Mouse (Mus musculus) neural tube, embryonic 12.5 days (tissue): Measurements from ENCODE around the gene Acot4. TPM values are rescaled to one million over a fixed set of nuclear protein-coding genes. Genes with fewer than 3 reads are reported as not detected.
"Not testable (repeated sequence)": the region's sequence is repeated elsewhere in the genome, so short reads cannot be mapped to it uniquely, and the experiment has no call there.

ENCODE experiments used
- ATAC-seq: fragments of 200-750 bp; cut with Nextera tagmentation; 2 replicates; pipeline ENCODE4 v1.8.0; 2017; ENCODE audit warnings: low read depth, mild to moderate bottlenecking, moderate TSS enrichment, moderate library complexity; ENCODE audit not compliant: low FRiP score
- H3K27ac ChIP-seq: fragments of 300-500 bp; sonication (generic); 2 replicates; pipeline ENCODE4 v1.5.1; 2016
- H3K27me3 ChIP-seq: fragments of 300-500 bp; sonication (generic); replicated peaks from 2 replicates; pipeline ENCODE4 v1.6.1; 2016; ENCODE audit warnings: mild to moderate bottlenecking
- H3K36me3 ChIP-seq: fragments of 300-500 bp; sonication (generic); 2 replicates; pipeline ENCODE4 v1.6.1; 2016; ENCODE audit warnings: mild to moderate bottlenecking
- H3K4me1 ChIP-seq: fragments of 300-500 bp; sonication (generic); 2 replicates; pipeline ENCODE4 v1.6.1; 2016
- H3K4me2 ChIP-seq: fragments of 300-500 bp; sonication (generic); replicated peaks from 2 replicates; pipeline ENCODE4 v1.6.1; 2016; ENCODE audit warnings: mild to moderate bottlenecking
- H3K4me3 ChIP-seq: fragments of 300-500 bp; sonication (generic); 2 replicates; pipeline ENCODE4 v1.5.1; 2016
- H3K9ac ChIP-seq: fragments of 300-500 bp; sonication (generic); 2 replicates; pipeline ENCODE4 v1.6.1; 2016; ENCODE audit warnings: mild to moderate bottlenecking
- H3K9me3 ChIP-seq: fragments of 300-500 bp; sonication (generic); 2 replicates; pipeline ENCODE4 v1.6.1; 2016; ENCODE audit warnings: mild to moderate bottlenecking
- WGBS: fragments of 180-500 bp; shearing (Covaris S2); methylation state at CpG from one replicate; pipeline ENCODE4 v1.1.7; 2016; 5-methylcytosine and 5-hydroxymethylcytosine counted together
- polyA plus RNA-seq: library from polyadenylated mRNA; unstranded; fragments of >200 nt; fragmentation: Nextera tagmentation; extraction: Ambion mirVana; gene quantifications from 2 replicates; pipeline ENCODE4 v1.2.1, GENCODE M21; 2016

Gene Acot4
- polyA plus RNA-seq, 1 experiment from 2014 or later, result 0.20 TPM

DNA sequence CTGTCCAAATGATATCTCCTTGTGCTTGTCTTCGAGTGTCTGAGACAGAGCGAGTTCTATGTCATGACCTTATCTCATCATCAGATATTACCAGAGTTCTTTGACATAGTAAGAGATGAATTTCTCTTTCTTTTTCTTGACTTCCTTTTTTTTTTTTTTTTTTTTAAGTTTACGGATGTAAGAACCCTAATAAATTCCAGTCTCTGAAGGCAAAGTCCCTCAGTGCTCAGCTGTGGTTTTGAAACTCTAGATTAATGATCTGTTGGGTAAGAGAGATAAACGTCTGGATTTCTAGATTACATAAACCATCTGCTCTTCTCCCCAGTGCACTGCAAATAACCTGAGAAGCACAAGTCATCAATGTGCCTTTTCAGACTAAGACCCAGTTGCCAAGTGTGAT is 4.1 kb upstream of the Acot4 start:
- no peaks in the 10 kb centered on the region for H3K9me3 ChIP-seq
- H3K27me3 ChIP-seq, result 0 out of 2 replicates have a peak, but pooled peaks cover 2% of the 10 kb centered on the region
- H3K27ac ChIP-seq, result no peak overlapping the region
- no peak for ATAC-seq
- WGBS, result 65% methylated on average over 4 of the region's 4 CpGs
- H3K4me3 ChIP-seq, result no peak overlapping the region
- no peak overlapping the region for H3K4me2 ChIP-seq
- no peak overlapping the region for H3K9ac ChIP-seq
- H3K4me1 ChIP-seq, result no peaks in the 10 kb centered on the region
- H3K36me3 ChIP-seq, result no peaks in the 10 kb centered on the region

DNA sequence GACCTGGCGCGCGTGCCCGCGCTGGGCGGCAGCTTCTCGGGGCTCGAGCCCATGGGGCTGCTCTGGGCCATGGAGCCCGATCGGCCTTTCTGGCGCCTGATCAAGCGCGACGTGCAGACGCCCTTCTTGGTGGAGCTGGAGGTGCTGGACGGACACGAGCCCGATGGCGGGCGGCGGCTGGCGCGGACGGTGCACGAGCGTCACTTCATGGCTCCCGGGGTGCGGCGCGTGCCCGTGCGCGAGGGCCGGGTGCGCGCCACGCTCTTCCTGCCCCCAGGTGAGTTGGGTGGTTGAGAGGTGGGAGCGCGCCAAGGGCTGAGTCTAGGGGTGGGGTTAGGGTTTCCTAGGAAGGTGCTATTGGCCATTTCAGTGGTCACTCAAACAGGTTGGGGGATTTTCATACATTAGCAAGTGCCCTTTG is 522 bp downstream of the Acot4 start, which contains the start of gene Gm49366:
Gene Gm49366 (plus strand): TSS at position 245 of the 421 bp plus-strand sequence.
- H3K36me3 ChIP-seq, H3K27me3 ChIP-seq, ATAC-seq, H3K9me3 ChIP-seq, H3K4me1 ChIP-seq, H3K27ac ChIP-seq: not testable (repeated sequence)
- Histone ChIP-seq H3K4me2 (peak within 1 kb of the TSS; percentile 65), H3K4me3 (peak within 1 kb of the TSS; percentile 41), H3K9ac (peak within 1 kb of the TSS; percentile 51)
- WGBS, result 3% methylated on average over 39 of the region's 39 CpGs

- Histone ChIP-seq H3K27ac (no peak overlapping the region), H3K27me3 (0 out of 2 replicates have a peak, but pooled peaks cover 2% of the 10 kb centered on the region), H3K4me2 (no peak overlapping the region), H3K4me3 (no peak overlapping the region), H3K4me1 (no peaks in the 10 kb centered on the region), H3K36me3 (no peaks in the 10 kb centered on the region), H3K9ac (no peak overlapping the region), H3K9me3 (no peaks in the 10 kb centered on the region)
- WGBS, result 87% methylated on average over 5 of the region's 5 CpGs
- ATAC-seq, result no peak
Observed at GRCm38 (mm10) chr12:84042248-84042647, 4.1 kb downstream of the Acot4 start.

- H3K36me3 ChIP-seq, result no peaks in the 10 kb centered on the region
- 80% methylated on average over 2 of the region's 2 CpGs for WGBS
Observed at GRCm38 (mm10) chr12:84044045-84044444, 5.9 kb downstream of the Acot4 start.

GRCm38 (mm10) chr12:84046906-84047305 is 8.7 kb downstream of the Acot4 start:
- ATAC-seq, result no peak
- Histone ChIP-seq H3K9ac (no peak overlapping the region), H3K27me3 (no peaks in the 10 kb centered on the region), H3K9me3 (0 out of 2 replicates have a peak, but pooled peaks cover 10% of the 10 kb centered on the region), H3K36me3 (no peaks in the 10 kb centered on the region), H3K4me1 (no peaks in the 10 kb centered on the region), H3K4me2 (no peak overlapping the region), H3K27ac (no peak overlapping the region), H3K4me3 (no peak overlapping the region)
- 96% methylated on average over 1 of the region's 1 CpGs for WGBS

More at GRCm38 (mm10) chr12:84044045-84044444, 5.9 kb downstream of the Acot4 start:
- Histone ChIP-seq H3K4me2 (no peak overlapping the region), H3K9ac (no peak overlapping the region), H3K4me3 (no peak overlapping the region), H3K9me3 (0 out of 2 replicates have a peak, but pooled peaks cover 10% of the 10 kb centered on the region), H3K27ac (no peak overlapping the region), H3K27me3 (no peaks in the 10 kb centered on the region), H3K4me1 (no peaks in the 10 kb centered on the region)
- ATAC-seq, result no peak

DNA sequence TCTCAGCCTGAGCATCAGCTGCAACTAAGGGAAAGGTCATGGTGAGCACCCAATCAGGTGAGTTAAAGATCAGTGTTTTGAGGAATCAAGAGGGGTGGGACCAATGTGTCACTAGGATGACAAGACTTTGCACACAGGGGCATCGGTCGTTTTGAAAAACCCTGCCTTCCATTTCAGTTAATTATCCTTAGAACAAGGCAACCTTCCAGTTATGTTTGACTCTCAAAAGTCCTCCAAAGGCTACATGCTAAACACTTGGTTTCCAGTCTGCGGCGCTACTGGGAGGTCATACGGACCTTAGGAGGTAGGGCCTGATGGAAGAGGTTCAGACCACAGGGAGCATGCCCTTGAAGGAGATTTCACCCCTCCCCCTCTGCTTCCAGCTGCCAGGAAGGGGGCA is 12.6 kb downstream of the Acot4 start:
- not testable (repeated sequence) for H3K9ac ChIP-seq, ATAC-seq, H3K4me2 ChIP-seq, H3K4me3 ChIP-seq, H3K4me1 ChIP-seq, H3K36me3 ChIP-seq, H3K27ac ChIP-seq
- Histone ChIP-seq H3K27me3 (peaks cover 24% of the 10 kb centered on the region), H3K9me3 (0 out of 2 replicates have a peak, but pooled peaks cover 10% of the 10 kb centered on the region)
- 86% methylated on average over 5 of the region's 5 CpGs for WGBS

DNA sequence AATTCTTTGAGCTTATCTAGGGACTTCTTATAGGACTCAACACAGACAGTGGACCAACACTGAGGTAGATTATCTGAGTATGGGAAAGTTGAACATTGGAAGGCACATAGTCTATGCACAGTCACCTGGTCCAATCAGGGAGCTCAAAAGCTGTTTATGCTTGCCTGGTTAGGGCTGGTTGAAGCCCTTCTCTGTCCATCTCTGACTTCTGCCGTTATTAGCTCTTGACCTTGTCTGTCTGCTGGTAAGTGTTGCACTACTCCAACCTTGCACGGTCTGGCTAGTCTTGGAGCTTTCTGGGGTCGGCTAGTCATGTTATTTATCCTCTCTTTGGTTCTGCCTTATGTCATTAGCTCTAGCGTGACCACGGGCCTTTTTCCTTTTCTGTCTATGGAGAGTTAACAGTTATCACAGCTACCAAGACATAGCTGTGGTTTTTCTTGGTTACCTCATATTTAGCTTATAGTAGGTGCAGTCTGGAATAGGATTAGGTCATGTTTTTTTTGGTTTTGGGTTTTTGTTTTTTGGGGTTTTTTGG is 13.8 kb downstream of the Acot4 start, which contains the start of gene Acot3:
Gene Acot3 (plus strand): TSS at position 208 of the 538 bp plus-strand sequence.
- no peak for ATAC-seq
- 84% methylated on average over 5 of the region's 5 CpGs for WGBS
- Histone ChIP-seq H3K27ac (no peak within 1 kb of the TSS), H3K27me3 (peaks cover 24% of the 10 kb centered on the region), H3K4me2 (peak within 1 kb of the TSS; percentile 74; the same call in 1 of the 2 replicates), H3K4me3 (0 out of 2 replicates have a peak within 1 kb of the TSS, but pooled peaks have one; percentile 41), H3K36me3 (no peaks in the 10 kb centered on the region), H3K9me3 (0 out of 2 replicates have a peak, but pooled peaks cover 10% of the 10 kb centered on the region), H3K9ac (no peak within 1 kb of the TSS), H3K4me1 (no peaks in the 10 kb centered on the region)

GRCm38 (mm10) chr12:84052609-84053008 is 14.4 kb downstream of the Acot4 start:
- Histone ChIP-seq H3K27ac (no peak overlapping the region), H3K9me3 (0 out of 2 replicates have a peak, but pooled peaks cover 9% of the 10 kb centered on the region), H3K27me3 (peaks cover 24% of the 10 kb centered on the region), H3K9ac (no peak overlapping the region), H3K36me3 (no peaks in the 10 kb centered on the region), H3K4me3 (no peak overlapping the region), H3K4me1 (no peaks in the 10 kb centered on the region), H3K4me2 (0 out of 2 replicates have a peak overlapping the region, but pooled peaks have one; percentile 74)
- ATAC-seq, result no peak
- WGBS, result 87% methylated on average over 7 of the region's 7 CpGs

DNA sequence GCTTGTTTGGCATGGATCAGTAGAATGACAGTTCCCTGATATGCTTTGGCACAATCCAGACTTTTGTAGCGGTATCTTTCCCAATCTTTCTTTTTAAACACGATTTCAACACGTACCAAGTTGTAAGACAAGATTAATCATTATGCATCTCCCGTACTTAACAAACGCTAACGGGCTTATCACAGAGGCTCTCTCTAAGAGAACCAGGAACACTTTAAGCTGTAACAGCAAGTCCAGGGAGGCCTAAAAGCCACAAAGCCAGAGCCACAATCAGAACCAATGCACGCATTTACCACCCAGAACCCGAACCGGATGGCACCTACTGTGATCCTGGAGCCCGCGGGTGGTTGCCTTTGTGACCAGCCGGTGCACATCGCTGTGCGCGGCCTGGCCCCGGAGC is 15.0 kb downstream of the Acot4 start:
- ATAC-seq, result no peak
- Histone ChIP-seq H3K27me3 (peaks cover 24% of the 10 kb centered on the region), H3K4me2 (peak overlapping the region; percentile 74), H3K4me1 (no peaks in the 10 kb centered on the region), H3K9me3 (0 out of 2 replicates have a peak, but pooled peaks cover 4% of the 10 kb centered on the region), H3K27ac (no peak overlapping the region), H3K4me3 (peak overlapping the region; percentile 41), H3K9ac (peak overlapping the region; percentile 56; the same call in 1 of the 2 replicates), H3K36me3 (no peaks in the 10 kb centered on the region)
- 14% methylated on average over 16 of the region's 16 CpGs for WGBS

- Histone ChIP-seq H3K9ac (peak overlapping the region; percentile 56; the same call in 1 of the 2 replicates), H3K36me3 (no peaks in the 10 kb centered on the region), H3K9me3 (no peaks in the 10 kb centered on the region), H3K27ac (no peak overlapping the region), H3K4me3 (peak overlapping the region; percentile 41), H3K4me2 (peak overlapping the region; percentile 74), H3K27me3 (peaks cover 24% of the 10 kb centered on the region), H3K4me1 (no peaks in the 10 kb centered on the region)
- 3% methylated on average over 41 of the region's 46 CpGs for WGBS
- ATAC-seq, result no peak
Observed at GRCm38 (mm10) chr12:84053679-84054391, 15.7 kb downstream of the Acot4 start.

GRCm38 (mm10) chr12:84060946-84061345 is 22.8 kb downstream of the Acot4 start:
- Histone ChIP-seq H3K27me3 (0 out of 2 replicates have a peak, but pooled peaks cover 3% of the 10 kb centered on the region), H3K9ac (no peak overlapping the region), H3K27ac (no peak overlapping the region), H3K9me3 (no peaks in the 10 kb centered on the region), H3K36me3 (no peaks in the 10 kb centered on the region), H3K4me1 (no peaks in the 10 kb centered on the region), H3K4me2 (no peak overlapping the region), H3K4me3 (no peak overlapping the region)
- no peak for ATAC-seq
- 40% methylated on average over 2 of the region's 2 CpGs for WGBS

DNA sequence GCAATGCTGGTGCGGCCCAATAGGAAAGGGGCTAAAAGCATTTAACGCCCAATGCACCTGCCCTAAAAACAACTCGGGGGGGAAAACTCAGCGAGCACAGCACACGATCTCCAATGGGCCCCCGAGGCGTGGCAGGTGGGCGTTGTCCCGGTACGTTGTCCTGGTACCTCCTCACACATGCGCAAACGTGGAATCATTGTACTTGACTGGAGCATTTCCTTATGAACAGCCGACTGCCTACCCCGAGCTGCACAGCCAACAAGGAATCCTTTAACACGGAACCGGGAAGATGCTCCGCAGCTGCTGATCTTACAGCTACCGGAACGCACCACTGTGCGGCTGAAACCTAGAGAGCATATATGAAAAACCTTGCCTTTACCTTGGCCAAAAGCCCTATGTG is 24.2 kb downstream of the Acot4 start:
- Histone ChIP-seq H3K4me2 (no peak overlapping the region), H3K4me3 (no peak overlapping the region), H3K27me3 (0 out of 2 replicates have a peak, but pooled peaks cover 3% of the 10 kb centered on the region), H3K27ac (no peak overlapping the region), H3K4me1 (no peaks in the 10 kb centered on the region), H3K9ac (no peak overlapping the region), H3K36me3 (no peaks in the 10 kb centered on the region), H3K9me3 (no peaks in the 10 kb centered on the region)
- 91% methylated on average over 20 of the region's 20 CpGs for WGBS
- ATAC-seq, result no peak
